Mouse (Mus musculus): ENCODE results near the gene Gm4756. TPM values are rescaled to one million over a fixed set of nuclear protein-coding genes. Genes with fewer than 3 reads are reported as not detected.

The Gm4756 gene
- total and polyA plus RNA-seq, 3 experiments, result not detected

GRCm38 (mm10) chr12:72538571-72538970, 110.9 kb downstream of the Gm4756 start:
- H3K36me3 ChIP-seq (ENCODE audit: control insufficient read depth, insufficient read depth, low read length), result no peaks in the 10 kb centered on the region; the same call in 1 of the 2 replicates
- H3K27ac ChIP-seq, result no peak overlapping the region
- TF ChIP-seq EP300 (IDR thresholded peaks at IDR 0.05; ENCODE audit: insufficient read depth, low read depth, low read length) (no peak), CTCF (IDR thresholded peaks at IDR 0.05) (no peak), POLR2A (IDR thresholded peaks at IDR 0.05; ENCODE audit: insufficient read depth, low read depth, low read length) (no peak)
- H3K27me3 ChIP-seq (ENCODE audit: control insufficient read depth, insufficient read depth, low read length), result no peaks in the 10 kb centered on the region
- intact Hi-C loops (cut with DNase I), result loop anchor here (10.0 kb wide), 2 partner anchors 216 to 454 kb away; partner anchors contain the start of genes Jkamp, L3hypdh and Ppm1a
- H3K9ac ChIP-seq (ENCODE audit: low read depth, low read length), result no peak overlapping the region
- H3K4me3 ChIP-seq, result no peak overlapping the region
- no peaks in the 10 kb centered on the region for H3K79me2 ChIP-seq (replicated peaks; ENCODE audit: control insufficient read depth, insufficient read depth, low read length)
- H3K4me1 ChIP-seq (ENCODE audit: control insufficient read depth, insufficient read depth, low read length), result no peaks in the 10 kb centered on the region; the same call in 1 of the 2 replicates
- WGBS, result 70% methylated on average over 10 of the region's 10 CpGs
- no peak for DNase-seq

GRCm38 (mm10) chr12:72536021-72536597, 113.4 kb downstream of the Gm4756 start, which contains the start of gene Pcnx4:
Gene Pcnx4, plus strand, starts transcription at chr12:72536383.
- DNase-seq, result peak; percentile 99
- intact Hi-C loops (cut with DNase I), result loop anchor here (2.0 to 10.0 kb wide), 3 partner anchors 129 to 451 kb away; partner anchors contain the start of genes Dhrs7, Jkamp, L3hypdh and Ppm1a

GRCm38 (mm10) chr12:72535599-72535998, 113.9 kb downstream of the Gm4756 start:
- H3K27ac ChIP-seq, result peak overlapping the region; percentile 26; the same call in 1 of the 2 replicates
- no peak for TF ChIP-seq CTCF (IDR thresholded peaks at IDR 0.05)
- no peak for TF ChIP-seq POLR2A (IDR thresholded peaks at IDR 0.05; ENCODE audit: insufficient read depth, low read depth, low read length)
- no peak for TF ChIP-seq EP300 (IDR thresholded peaks at IDR 0.05; ENCODE audit: insufficient read depth, low read depth, low read length)

More at GRCm38 (mm10) chr12:72536021-72536597, 113.4 kb downstream of the Gm4756 start, which contains the start of gene Pcnx4:
- peak within 1 kb of the TSS; percentile 59 for H3K27ac ChIP-seq
- no peaks in the 10 kb centered on the region for H3K27me3 ChIP-seq (ENCODE audit: control insufficient read depth, insufficient read depth, low read length)
- TF ChIP-seq CTCF (IDR thresholded peaks at IDR 0.05) (peak; percentile 33), POLR2A (IDR thresholded peaks at IDR 0.05; ENCODE audit: insufficient read depth, low read depth, low read length) (peak; percentile 78), EP300 (IDR thresholded peaks at IDR 0.05; ENCODE audit: insufficient read depth, low read depth, low read length) (peak; percentile 30; the same call in 1 of the 2 replicates)
- no peaks in the 10 kb centered on the region; the same call in 1 of the 2 replicates for H3K36me3 ChIP-seq (ENCODE audit: control insufficient read depth, insufficient read depth, low read length)
- under 1% methylated on average over 45 of the region's 45 CpGs for WGBS
- H3K4me3 ChIP-seq, result peak within 1 kb of the TSS; percentile 71
- H3K9ac ChIP-seq (ENCODE audit: low read depth, low read length), result peak within 1 kb of the TSS; percentile 83
- H3K4me1 ChIP-seq (ENCODE audit: control insufficient read depth, insufficient read depth, low read length), result no peaks in the 10 kb centered on the region; the same call in 1 of the 2 replicates
- no peaks in the 10 kb centered on the region for H3K79me2 ChIP-seq (replicated peaks; ENCODE audit: control insufficient read depth, insufficient read depth, low read length)

GRCm38 (mm10) chr12:72533986-72534385, 115.5 kb downstream of the Gm4756 start:
- Histone ChIP-seq H3K27ac (no peak overlapping the region), H3K27me3 (ENCODE audit: control insufficient read depth, insufficient read depth, low read length) (no peaks in the 10 kb centered on the region), H3K36me3 (ENCODE audit: control insufficient read depth, insufficient read depth, low read length) (no peaks in the 10 kb centered on the region), H3K4me1 (ENCODE audit: control insufficient read depth, insufficient read depth, low read length) (no peaks in the 10 kb centered on the region; the same call in 1 of the 2 replicates), H3K9ac (ENCODE audit: low read depth, low read length) (no peak overlapping the region), H3K4me3 (no peak overlapping the region), H3K79me2 (replicated peaks; ENCODE audit: control insufficient read depth, insufficient read depth, low read length) (no peaks in the 10 kb centered on the region)
- no peak for DNase-seq
- no peak for TF ChIP-seq CTCF (IDR thresholded peaks at IDR 0.05)
- TF ChIP-seq POLR2A (IDR thresholded peaks at IDR 0.05; ENCODE audit: insufficient read depth, low read depth, low read length), result no peak
- no peak for TF ChIP-seq EP300 (IDR thresholded peaks at IDR 0.05; ENCODE audit: insufficient read depth, low read depth, low read length)
- intact Hi-C loops (cut with DNase I), result loop anchor here (10.0 kb wide), 2 partner anchors 221 to 449 kb away; partner anchors contain the start of genes Jkamp, L3hypdh and Ppm1a
- 76% methylated on average over 6 of the region's 6 CpGs for WGBS

More at GRCm38 (mm10) chr12:72535599-72535998, 113.9 kb downstream of the Gm4756 start:
- no peak for DNase-seq
- H3K79me2 ChIP-seq (replicated peaks; ENCODE audit: control insufficient read depth, insufficient read depth, low read length), result no peaks in the 10 kb centered on the region
- H3K27me3 ChIP-seq (ENCODE audit: control insufficient read depth, insufficient read depth, low read length), result no peaks in the 10 kb centered on the region
- 49% methylated on average over 3 of the region's 3 CpGs for whole genome bisulfite sequencing
- H3K4me3 ChIP-seq, result peak overlapping the region; percentile 71
- no peaks in the 10 kb centered on the region; the same call in 1 of the 2 replicates for H3K4me1 ChIP-seq (ENCODE audit: control insufficient read depth, insufficient read depth, low read length)
- no peaks in the 10 kb centered on the region; the same call in 1 of the 2 replicates for H3K36me3 ChIP-seq (ENCODE audit: control insufficient read depth, insufficient read depth, low read length)
- no peak overlapping the region for H3K9ac ChIP-seq (ENCODE audit: low read depth, low read length)
- intact Hi-C loops (cut with DNase I), result loop anchor here (10.0 kb wide), 2 partner anchors 219 to 451 kb away; partner anchors contain the start of genes Jkamp, L3hypdh and Ppm1a

- WGBS, result 49% methylated on average over 7 of the region's 7 CpGs
- H3K27me3 ChIP-seq (ENCODE audit: control insufficient read depth, insufficient read depth, low read length), result no peaks in the 10 kb centered on the region
- H3K36me3 ChIP-seq (ENCODE audit: control insufficient read depth, insufficient read depth, low read length), result no peaks in the 10 kb centered on the region
- no peak overlapping the region for H3K4me3 ChIP-seq
- intact Hi-C loops (cut with DNase I), result loop anchor here (10.0 kb wide), 2 partner anchors 222 to 448 kb away; partner anchors contain the start of genes Jkamp, L3hypdh and Ppm1a
- DNase-seq, result no peak
- H3K79me2 ChIP-seq (replicated peaks; ENCODE audit: control insufficient read depth, insufficient read depth, low read length), result no peaks in the 10 kb centered on the region
- H3K9ac ChIP-seq (ENCODE audit: low read depth, low read length), result no peak overlapping the region
- H3K4me1 ChIP-seq (ENCODE audit: control insufficient read depth, insufficient read depth, low read length), result no peaks in the 10 kb centered on the region
- H3K27ac ChIP-seq, result no peak overlapping the region
- TF ChIP-seq POLR2A (IDR thresholded peaks at IDR 0.05; ENCODE audit: insufficient read depth, low read depth, low read length) (no peak), EP300 (IDR thresholded peaks at IDR 0.05; ENCODE audit: insufficient read depth, low read depth, low read length) (no peak), CTCF (IDR thresholded peaks at IDR 0.05) (no peak)
Observed at GRCm38 (mm10) chr12:72532303-72532702, 117.2 kb downstream of the Gm4756 start.

Other genes with a start within 250 kb of the Gm4756 start
- 1 to 10 TPM; 2.9 to 3.8 TPM for gene Rtn1, start 240.6 kb downstream of the Gm4756 start, total RNA-seq (2021)
- gene Rtn1, start 240.6 kb downstream of the Gm4756 start, polyA plus RNA-seq (2012; rRNA removed), result 3.5 and 4.2 TPM in 2 replicates
- gene Lrrc9, start 207.8 kb downstream of the Gm4756 start, total RNA-seq (2021), result under 1 TPM; 0.10 to 0.14 TPM
- gene Lrrc9, start 207.8 kb downstream of the Gm4756 start, polyA plus RNA-seq (2012; rRNA removed), result 0.08 and 0.12 TPM in 2 replicates
- 1 to 10 TPM; 3.4 to 3.6 TPM for gene Pcnx4, start 113.3 kb downstream of the Gm4756 start, total RNA-seq (2021)
- 2.4 and 4.2 TPM in 2 replicates for gene Pcnx4, start 113.3 kb downstream of the Gm4756 start, polyA plus RNA-seq (2012; rRNA removed)
- gene Dhrs7, start 15.2 kb upstream of the Gm4756 start, total RNA-seq (2021), result 10 to 100 TPM; 54.6 to 65.7 TPM
- gene Dhrs7, start 15.2 kb upstream of the Gm4756 start, polyA plus RNA-seq (2012; rRNA removed), result 47.9 and 57.7 TPM in 2 replicates
- 100 to 1,000 TPM; 218 to 258 TPM for gene Ppm1a, start 107.8 kb upstream of the Gm4756 start, total RNA-seq (2021)
- gene Ppm1a, start 107.8 kb upstream of the Gm4756 start, polyA plus RNA-seq (2012; rRNA removed), result 78.4 and 141 TPM in 2 replicates

Data from heart, adult 2 months (tissue).